Mouse (Mus musculus): ENCODE measurements at regions not wholly inside any gene's neighbourhood (a gene's known extent, or its start where the extent isn't known, plus 50 kb on each side); places are given as distances from the start of the nearest gene placed in this dataset.

DNA sequence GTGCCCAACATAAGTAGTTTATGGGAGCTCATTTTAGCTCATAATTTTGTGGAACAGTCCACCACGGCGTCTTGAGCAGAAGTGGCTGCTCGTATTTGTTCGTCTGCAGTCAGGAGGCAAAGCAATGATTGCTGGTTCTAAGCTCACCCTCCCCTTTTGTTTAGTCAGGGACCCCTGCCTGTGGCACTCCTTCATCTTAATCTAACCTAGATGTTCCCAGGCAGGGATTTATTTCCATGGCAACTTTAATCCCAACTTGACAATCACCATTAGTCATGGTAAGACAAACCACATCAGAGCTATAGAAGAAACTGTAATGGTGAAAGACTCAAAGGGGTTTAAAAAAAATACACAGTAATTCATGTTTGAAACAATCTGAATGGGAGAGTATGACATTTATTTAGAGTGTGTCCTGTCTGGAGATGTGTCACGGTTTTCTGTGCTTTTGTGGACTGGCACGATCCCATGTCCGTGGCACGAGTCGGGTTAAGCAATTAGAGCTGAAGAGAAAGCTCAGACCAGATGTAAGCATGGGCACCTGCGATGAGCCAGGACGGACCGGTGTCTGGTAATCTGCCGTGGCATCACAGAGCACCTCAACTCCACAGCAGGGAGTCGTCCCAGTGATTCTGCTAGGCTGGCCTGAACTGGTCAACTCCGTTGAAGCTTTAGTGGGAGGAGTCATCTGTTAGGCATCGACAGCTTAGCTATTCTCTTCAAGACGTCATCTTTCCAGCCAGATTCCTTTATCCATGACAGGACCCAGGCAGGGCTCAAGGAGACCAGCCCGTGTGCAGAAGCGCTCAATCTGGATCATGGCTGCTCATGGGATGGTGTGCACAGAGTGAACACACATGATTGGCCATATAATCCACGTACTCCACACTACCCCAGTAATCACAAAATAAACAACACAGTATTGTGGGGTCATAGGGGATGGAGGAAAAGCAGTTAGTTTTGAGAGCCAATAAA, 281.5 kb downstream of the Ajap1 start:
- no peak for DNase-seq (ENCODE audit: low read depth, low spot score)
- Histone ChIP-seq H3K36me3 (ENCODE audit: control insufficient read depth in 1 of 2, insufficient read depth in 2 of 2, low read length in 2 of 2) (no peaks in the 10 kb centered on the region), H3K9ac (ENCODE audit: control insufficient read depth, low read depth, low read length, poor library complexity, severe bottlenecking) (no peak overlapping the region), H3K27me3 (ENCODE audit: control insufficient read depth in 1 of 2, insufficient read depth in 2 of 2, low read length in 2 of 2) (no peaks in the 10 kb centered on the region), H3K4me3 (ENCODE audit: control insufficient read depth in 1 of 2, insufficient read depth in 1 of 2, low read depth in 2 of 2, low read length in 2 of 2) (no peak overlapping the region), H3K4me1 (ENCODE audit: control insufficient read depth in 1 of 2, insufficient read depth in 2 of 2, low read length in 2 of 2) (no peaks in the 10 kb centered on the region), H3K27ac (ENCODE audit: control insufficient read depth, low read depth, low read length) (no peak overlapping the region), H3K9me3 (replicated peaks; ENCODE audit: insufficient read depth, low read length) (no peaks in the 10 kb centered on the region), H3K79me2 (ENCODE audit: control insufficient read depth, insufficient read depth, low read length, poor library complexity) (no peaks in the 10 kb centered on the region)
- TF ChIP-seq SIN3A (IDR thresholded peaks at IDR 0.05; ENCODE audit: low read length) (no peak), E2F4 (IDR thresholded peaks at IDR 0.05; ENCODE audit: borderline replicate concordance, low read depth, low read length) (no peak), POLR2A (IDR thresholded peaks at IDR 0.05; ENCODE audit: control insufficient read depth in 1 of 2, insufficient read depth in 1 of 2, low read depth in 1 of 2, low read length in 2 of 2, poor library complexity in 1 of 2) (no peak), GATA1 (IDR thresholded peaks at IDR 0.05; ENCODE audit: low read depth, low read length) (no peak), MYB (IDR thresholded peaks at IDR 0.05; ENCODE audit: low read depth, low read length) (no peak), EP300 (IDR thresholded peaks at IDR 0.05; ENCODE audit: low read depth in 1 of 2, low read length in 2 of 2) (no peak), MAZ (IDR thresholded peaks at IDR 0.05; ENCODE audit: low read depth, low read length) (no peak), ZKSCAN1 (IDR thresholded peaks at IDR 0.05; ENCODE audit: low read depth, low read length) (no peak), BHLHE40 (IDR thresholded peaks at IDR 0.05; ENCODE audit: borderline replicate concordance, low read depth, low read length) (no peak), RCOR1 (IDR thresholded peaks at IDR 0.05; ENCODE audit: low read depth, low read length) (no peak), POLR2AphosphoS5 (IDR thresholded peaks at IDR 0.05; ENCODE audit: borderline replicate concordance, low read depth, low read length) (no peak), RAD21 (IDR thresholded peaks at IDR 0.05; ENCODE audit: low read depth, low read length) (no peak), ZC3H11A (IDR thresholded peaks at IDR 0.05; ENCODE audit: low read depth, low read length) (no peak), UBTF (IDR thresholded peaks at IDR 0.05; ENCODE audit: borderline replicate concordance, insufficient read depth, low read depth, low read length) (no peak), POLR2AphosphoS2 (IDR thresholded peaks at IDR 0.05; ENCODE audit: low read length) (no peak), USF2 (IDR thresholded peaks at IDR 0.05; ENCODE audit: borderline replicate concordance in 1 of 2, insufficient read depth in 1 of 2, low read depth in 1 of 2, low read length in 2 of 2) (no peak), USF1 (IDR thresholded peaks at IDR 0.05; ENCODE audit: low read depth, low read length) (no peak)

- Histone ChIP-seq H3K9me3 (replicated peaks; ENCODE audit: insufficient read depth, low read length) (no peaks in the 10 kb centered on the region), H3K27me3 (ENCODE audit: control insufficient read depth in 1 of 2, insufficient read depth in 2 of 2, low read length in 2 of 2) (no peaks in the 10 kb centered on the region), H3K4me1 (ENCODE audit: control insufficient read depth in 1 of 2, insufficient read depth in 2 of 2, low read length in 2 of 2) (no peaks in the 10 kb centered on the region), H3K9ac (ENCODE audit: control insufficient read depth, low read depth, low read length, poor library complexity, severe bottlenecking) (no peak overlapping the region), H3K36me3 (ENCODE audit: control insufficient read depth in 1 of 2, insufficient read depth in 2 of 2, low read length in 2 of 2) (no peaks in the 10 kb centered on the region), H3K27ac (ENCODE audit: control insufficient read depth, low read depth, low read length) (no peak overlapping the region), H3K4me3 (ENCODE audit: control insufficient read depth in 1 of 2, insufficient read depth in 1 of 2, low read depth in 2 of 2, low read length in 2 of 2) (no peak overlapping the region), H3K79me2 (ENCODE audit: control insufficient read depth, insufficient read depth, low read length, poor library complexity) (no peaks in the 10 kb centered on the region)
- no peak for TF ChIP-seq ETS1 (IDR thresholded peaks at IDR 0.05; ENCODE audit: low read depth, low read length)
- TF ChIP-seq KAT2A (conservative IDR thresholded peaks at IDR 0.05; ENCODE audit: low read depth, low read length) = no peak
- no peak for TF ChIP-seq SIN3A (IDR thresholded peaks at IDR 0.05; ENCODE audit: low read length)
- no peak for TF ChIP-seq MAX (IDR thresholded peaks at IDR 0.05; ENCODE audit: low read length)
- no peak for TF ChIP-seq MXI1 (IDR thresholded peaks at IDR 0.05; ENCODE audit: low read depth, low read length)
- no peak for TF ChIP-seq USF1 (IDR thresholded peaks at IDR 0.05; ENCODE audit: low read depth, low read length)
- TF ChIP-seq SMC3 (IDR thresholded peaks at IDR 0.05; ENCODE audit: low read depth, low read length) = no peak
- no peak for TF ChIP-seq ZMIZ1 (IDR thresholded peaks at IDR 0.05; ENCODE audit: low read depth, low read length)
- TF ChIP-seq GABPA (IDR thresholded peaks at IDR 0.05; ENCODE audit: low read depth, low read length) = no peak
- no peak for TF ChIP-seq ZKSCAN1 (IDR thresholded peaks at IDR 0.05; ENCODE audit: low read depth, low read length)
- TF ChIP-seq CTCF (IDR thresholded peaks at IDR 0.05 in 2 of 3, conservative IDR thresholded peaks at IDR 0.05 in 1 of 3; ENCODE audit: control insufficient read depth in 1 of 3, insufficient read depth in 1 of 3, low read depth in 2 of 3, low read length in 3 of 3, poor library complexity in 1 of 3, severe bottlenecking in 1 of 3) = no peak
- TF ChIP-seq POLR2AphosphoS5 (IDR thresholded peaks at IDR 0.05; ENCODE audit: borderline replicate concordance, low read depth, low read length) = no peak
- peak; percentile 8 for DNase-seq (ENCODE audit: low read depth, low spot score)
Measured at GRCm38 (mm10) chr4:153189485-153189884, 293.1 kb downstream of the Ajap1 start.
